Mouse (Mus musculus) B cell, adult 2 months (primary cell): ENCODE measurements around the gene Ccnb3.
"Not testable (repeated sequence)": the region's sequence is repeated elsewhere in the genome, so short reads cannot be mapped to it uniquely, and the experiment has no call there.

Source experiments
- DNase-seq, 2 experiments: peaks; one replicate each; pipeline ENCODE4 v3.0.0; 2022

The Ccnb3 gene

GRCm38 (mm10) chrX:7041519-7041918 lies at the start of gene Ccnb3:
TSS of gene Ccnb3 (minus strand) at chrX:7041619.
- no peak for DNase-seq

GRCm38 (mm10) chrX:7090323-7090722 lies 48.9 kb upstream of the Ccnb3 start:
- no peak for DNase-seq

GRCm38 (mm10) chrX:7085878-7086277 lies 44.5 kb upstream of the Ccnb3 start:
- peak in 1 of 2 experiments; percentile 0 for DNase-seq

- DNase-seq: no peak
Observed at GRCm38 (mm10) chrX:7079820-7080429, 38.5 kb upstream of the Ccnb3 start.

GRCm38 (mm10) chrX:7068002-7068401 lies 26.6 kb upstream of the Ccnb3 start:
- no peak for DNase-seq

GRCm38 (mm10) chrX:7067219-7067618 lies 25.8 kb upstream of the Ccnb3 start, which contains the start of gene Akap4:
TSS of gene Akap4 (plus strand) at chrX:7067519.
- no peak for DNase-seq

- DNase-seq: no peak
Observed at GRCm38 (mm10) chrX:7064109-7064508, 22.7 kb upstream of the Ccnb3 start.

GRCm38 (mm10) chrX:7057634-7058033 lies 16.2 kb upstream of the Ccnb3 start:
- no peak for DNase-seq

GRCm38 (mm10) chrX:7057056-7057455 lies 15.6 kb upstream of the Ccnb3 start:
- DNase-seq: no peak

GRCm38 (mm10) chrX:6983916-6984315 lies 57.5 kb downstream of the Ccnb3 start:
- DNase-seq: not testable (repeated sequence)

GRCm38 (mm10) chrX:6971956-6972355 lies 69.5 kb downstream of the Ccnb3 start:
- no peak for DNase-seq

- DNase-seq: no peak
Observed at GRCm38 (mm10) chrX:6968598-6968997, 72.8 kb downstream of the Ccnb3 start.
